Mouse (Mus musculus) bone marrow macrophage, adult 2 months (primary cell): ENCODE measurements around the gene Gm20388. TPM values are rescaled to one million over a fixed set of nuclear protein-coding genes. Genes with fewer than 3 reads are reported as not detected.

Experiments
- H3K27ac ChIP-seq: 2 replicates; pipeline ENCODE4 v1.5.1; 2012; ENCODE audit warnings: low read depth, low read length; ENCODE audit not compliant: insufficient read depth
- H3K4me1 ChIP-seq: 2 replicates; pipeline ENCODE4 v1.6.1; 2012; ENCODE audit warnings: low read length; ENCODE audit not compliant: control insufficient read depth, insufficient read depth
- H3K4me3 ChIP-seq: 2 replicates; pipeline ENCODE4 v1.5.1; 2012; ENCODE audit warnings: mild to moderate bottlenecking, low read length, moderate library complexity; ENCODE audit not compliant: insufficient read depth
- CTCF ChIP-seq: IDR thresholded peaks from 2 replicates; pipeline ENCODE4 v1.5.1; 2012; ENCODE audit warnings: low read depth, mild to moderate bottlenecking, low read length, moderate library complexity
- POLR2A ChIP-seq: IDR thresholded peaks from 2 replicates; pipeline ENCODE4 v1.6.1; 2012; ENCODE audit warnings: mild to moderate bottlenecking, low read depth, low read length, borderline replicate concordance
- polyA plus RNA-seq: library from polyadenylated mRNA; stranded (reverse); fragments of >200 nt; gene quantifications from 2 replicates; pipeline ENCODE4 v1.2.4, GENCODE M21; 2012; ENCODE audit not compliant: missing spikeins, insufficient read depth, insufficient read length

Gene Gm20388
- polyA plus RNA-seq, 1 experiment, result 32.7 TPM

- Histone ChIP-seq H3K27ac (no peak overlapping the region), H3K4me1 (no peaks in the 10 kb centered on the region), H3K4me3 (no peak overlapping the region)
- TF ChIP-seq CTCF (no peak), POLR2A (no peak)
Measured at GRCm38 (mm10) chr8:122794175-122794454, 2883.5 kb downstream of the Gm20388 start.

GRCm38 (mm10) chr8:122803906-122804761 is 2893.5 kb downstream of the Gm20388 start:
- H3K27ac ChIP-seq, result no peak overlapping the region
- TF ChIP-seq CTCF, result no peak
- no peak for TF ChIP-seq POLR2A
- no peak overlapping the region for H3K4me3 ChIP-seq
- H3K4me1 ChIP-seq, result no peaks in the 10 kb centered on the region

GRCm38 (mm10) chr8:122805349-122805748 is 2894.7 kb downstream of the Gm20388 start:
- no peak overlapping the region for H3K4me3 ChIP-seq
- TF ChIP-seq POLR2A (no peak), CTCF (no peak)

GRCm38 (mm10) chr8:122806956-122807538 is 2896.4 kb downstream of the Gm20388 start:
- Histone ChIP-seq H3K27ac (no peak overlapping the region), H3K4me3 (no peak overlapping the region), H3K4me1 (no peaks in the 10 kb centered on the region)
- TF ChIP-seq CTCF (no peak), POLR2A (no peak)

More at GRCm38 (mm10) chr8:122805349-122805748, 2894.7 kb downstream of the Gm20388 start:
- Histone ChIP-seq H3K4me1 (no peaks in the 10 kb centered on the region), H3K27ac (no peak overlapping the region)

- no peaks in the 10 kb centered on the region for H3K4me1 ChIP-seq
- H3K4me3 ChIP-seq, result no peak overlapping the region
- H3K27ac ChIP-seq, result no peak overlapping the region
- TF ChIP-seq CTCF (no peak), POLR2A (no peak)
Measured at GRCm38 (mm10) chr8:122807907-122808306, 2897.3 kb downstream of the Gm20388 start.

GRCm38 (mm10) chr8:122810376-122810775 is 2899.7 kb downstream of the Gm20388 start:
- Histone ChIP-seq H3K4me1 (no peaks in the 10 kb centered on the region), H3K27ac (no peak overlapping the region), H3K4me3 (no peak overlapping the region)
- TF ChIP-seq POLR2A, result no peak
- TF ChIP-seq CTCF, result no peak

- no peak for TF ChIP-seq POLR2A
- no peak for TF ChIP-seq CTCF
- H3K27ac ChIP-seq, result no peak overlapping the region
- H3K4me3 ChIP-seq, result no peak overlapping the region
- no peaks in the 10 kb centered on the region for H3K4me1 ChIP-seq
Measured at GRCm38 (mm10) chr8:122811870-122812494, 2901.3 kb downstream of the Gm20388 start.

GRCm38 (mm10) chr8:122812610-122813250 is 2902.1 kb downstream of the Gm20388 start:
- H3K27ac ChIP-seq, result no peak overlapping the region
- H3K4me3 ChIP-seq, result no peak overlapping the region
- TF ChIP-seq CTCF (no peak), POLR2A (no peak)
- no peaks in the 10 kb centered on the region for H3K4me1 ChIP-seq

GRCm38 (mm10) chr8:122814608-122815007 is 2904.0 kb downstream of the Gm20388 start:
- Histone ChIP-seq H3K4me3 (no peak overlapping the region), H3K4me1 (no peaks in the 10 kb centered on the region), H3K27ac (no peak overlapping the region)
- TF ChIP-seq CTCF (no peak), POLR2A (no peak)
